Mouse (Mus musculus): ENCODE results near the gene Msh6.

- TF ChIP-seq CTCF (IDR thresholded peaks at IDR 0.05; ENCODE audit: borderline replicate concordance, extremely low read depth, insufficient read depth, insufficient read length) (no peak), POLR2A (IDR thresholded peaks at IDR 0.05; ENCODE audit: borderline replicate concordance, extremely low read depth, insufficient read depth, insufficient read length, poor library complexity, severe bottlenecking) (no peak)
Observed at GRCm38 (mm10) chr17:87936156-87936555, 38.7 kb upstream of the Msh6 start.

All from brain, embryonic 14.5 days (tissue).